Mouse (Mus musculus) small intestine, adult 2 months (tissue): ENCODE results near the gene Gm49396.

Experiments used
- CTCF ChIP-seq: fragments of 200-500 bp; IDR thresholded peaks from 2 replicates; pipeline ENCODE4 v1.5.1; 2012; ENCODE audit warnings: low read depth, mild to moderate bottlenecking, control low read depth, inconsistent platforms, low read length, moderate library complexity, mixed read lengths; ENCODE audit not compliant: insufficient replicate concordance, insufficient read length; ENCODE audit errors: extremely low read depth
- POLR2A ChIP-seq: fragments of 200-500 bp; IDR thresholded peaks from 2 replicates; pipeline ENCODE4 v1.6.1; 2012; ENCODE audit warnings: low read depth, mild to moderate bottlenecking, control low read depth, inconsistent platforms, low read length, moderate library complexity

DNA sequence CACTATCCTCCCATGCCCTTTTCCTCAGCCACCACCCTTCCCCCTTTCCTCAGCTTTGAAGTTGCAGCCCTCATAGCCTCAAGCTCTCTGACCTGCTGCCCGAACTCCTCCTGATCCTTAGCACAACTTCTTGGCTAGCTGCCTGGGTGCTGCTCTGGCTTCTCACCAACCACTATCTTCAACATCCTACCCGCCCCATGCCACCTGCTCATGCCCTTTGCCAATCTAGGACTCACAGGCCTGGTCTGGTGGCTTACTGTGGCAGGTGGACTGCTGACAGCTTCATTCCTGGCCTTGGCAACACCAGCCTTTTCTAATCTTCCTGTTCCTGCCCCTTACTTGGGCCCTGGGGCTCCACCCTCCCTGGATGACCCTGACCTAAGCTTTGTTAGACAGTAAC, 9.8 kb downstream of the Gm49396 start:
- TF ChIP-seq POLR2A (no peak), CTCF (no peak)
